Mouse (Mus musculus) adrenal gland, adult 10 weeks (tissue): Measurements from ENCODE around the gene Olfr982. TPM values are rescaled to one million over a fixed set of nuclear protein-coding genes. Genes with fewer than 3 reads are reported as not detected.

ENCODE experiments used
- polyA plus RNA-seq: library from polyadenylated mRNA; stranded (reverse); fragments of 350-450 nt; fragmentation: Illumina TruSeq; extraction: RNeasy Lipid Tissue Mini Kit (QIAGEN cat#74804); gene quantifications from one replicate; pipeline ENCODE4 v1.2.3, GENCODE M21; 2014; ENCODE audit warnings: low read depth, low replicate concordance

The Olfr982 gene
- polyA plus RNA-seq: not detected

GRCm38 (mm10) chr9:40073529-40073928 is at the start of gene Olfr982:
Olfr982 (plus strand) TSS chr9:40073829.

GRCm38 (mm10) chr9:40093495-40093894 is 19.9 kb downstream of the Olfr982 start, which contains the start of gene Olfr983:
Olfr983 (minus strand) TSS chr9:40093595.

GRCm38 (mm10) chr9:40114106-40114505 is 40.5 kb downstream of the Olfr982 start, which contains the start of gene Olfr984:
Olfr984 (minus strand) TSS chr9:40114206.

Other genes starting within 250 kb of the Olfr982 start
- not detected for gene Olfr971, start 237.0 kb upstream of the Olfr982 start, polyA plus RNA-seq
- not detected for gene Olfr972, start 207.4 kb upstream of the Olfr982 start, polyA plus RNA-seq
- not detected for gene Olfr229, start 166.5 kb upstream of the Olfr982 start, polyA plus RNA-seq
- gene Olfr974, start 136.3 kb upstream of the Olfr982 start, polyA plus RNA-seq: not detected
- gene Olfr975, start 121.8 kb upstream of the Olfr982 start, polyA plus RNA-seq: not detected
- not detected for gene Olfr976, start 112.7 kb upstream of the Olfr982 start, polyA plus RNA-seq
- not detected for gene Olfr978, start 81.7 kb upstream of the Olfr982 start, polyA plus RNA-seq
- gene Olfr979, start 70.4 kb upstream of the Olfr982 start, polyA plus RNA-seq: not detected
- not detected for gene Olfr980, start 64.2 kb upstream of the Olfr982 start, polyA plus RNA-seq
- not detected for gene Olfr981, start 52.4 kb upstream of the Olfr982 start, polyA plus RNA-seq
- not detected for gene Olfr983, start 19.8 kb downstream of the Olfr982 start, polyA plus RNA-seq
- gene Olfr984, start 40.4 kb downstream of the Olfr982 start, polyA plus RNA-seq: not detected
- not detected for gene Olfr985, start 56.4 kb downstream of the Olfr982 start, polyA plus RNA-seq
- gene Tmem225, start 74.3 kb downstream of the Olfr982 start, polyA plus RNA-seq: not detected
- not detected for gene Olfr986, start 107.1 kb downstream of the Olfr982 start, polyA plus RNA-seq
- gene Zfp202, start 118.5 kb downstream of the Olfr982 start, polyA plus RNA-seq: 8.2 TPM
- 5.8 TPM for gene Scn3b, start 195.4 kb downstream of the Olfr982 start, polyA plus RNA-seq